Mouse (Mus musculus): ENCODE results near the gene Mef2a. TPM values are rescaled to one million over a fixed set of nuclear protein-coding genes. Genes with fewer than 3 reads are reported as not detected.

Mef2a gene
- polyA plus RNA-seq, 1 experiment from 2014 or later = 144 TPM

GRCm38 (mm10) chr7:67222220-67222862 is 150.3 kb downstream of the Mef2a start, which contains the start of gene Lysmd4:
Lysmd4 (plus strand) TSS chr7:67222544.
- Histone ChIP-seq H3K9ac (ENCODE audit: low read length) (peak within 1 kb of the TSS; percentile 81), H3K27ac (replicated peaks in 1 of 2; ENCODE audit: control insufficient read depth in 1 of 2, insufficient read depth in 1 of 2, low read depth in 2 of 2, low read length in 2 of 2) (peak within 1 kb of the TSS; percentile 25 to 38; a peak in 1 of 4 replicates), H3K4me1 (ENCODE audit: control insufficient read depth in 2 of 2, insufficient read depth in 2 of 2, low read length in 2 of 2) (peaks cover 4 to 14% of the 10 kb centered on the region in 2 experiments; a peak in 3 of 4 replicates), H3K4me2 (ENCODE audit: low read length) (peak within 1 kb of the TSS; percentile 68), H3K36me3 (ENCODE audit: control insufficient read depth, insufficient read depth, low read length) (peaks cover 32% of the 10 kb centered on the region), H3K4me3 (ENCODE audit: control insufficient read depth in 1 of 2, insufficient read depth in 1 of 2, low read depth in 1 of 2, low read length in 2 of 2) (peak within 1 kb of the TSS; percentile 72 to 96), H3K9me3 (ENCODE audit: control insufficient read depth, low read length) (no peaks in the 10 kb centered on the region), H3K27me3 (ENCODE audit: control insufficient read depth, insufficient read depth, low read length) (no peaks in the 10 kb centered on the region)
- 4% methylated on average over 31 of the region's 31 CpGs for WGBS
- peak; percentile 94 for ATAC-seq (ENCODE audit: insufficient number of reproducible peaks, insufficient read depth, low FRiP score, low read depth)

GRCm38 (mm10) chr7:67217025-67217424 is 155.6 kb downstream of the Mef2a start:
- no peak overlapping the region for H3K27ac ChIP-seq (replicated peaks in 1 of 2; ENCODE audit: control insufficient read depth in 1 of 2, insufficient read depth in 1 of 2, low read depth in 2 of 2, low read length in 2 of 2)
- H3K4me3 ChIP-seq (ENCODE audit: control insufficient read depth in 1 of 2, insufficient read depth in 1 of 2, low read depth in 1 of 2, low read length in 2 of 2) = no peak overlapping the region
- H3K4me1 ChIP-seq (ENCODE audit: control insufficient read depth in 2 of 2, insufficient read depth in 2 of 2, low read length in 2 of 2) = peaks cover 11 to 13% of the 10 kb centered on the region in 2 experiments; a peak in 3 of 4 replicates
- H3K9me3 ChIP-seq (ENCODE audit: control insufficient read depth, low read length) = no peaks in the 10 kb centered on the region
- 68% methylated on average over 3 of the region's 3 CpGs for WGBS
- no peaks in the 10 kb centered on the region for H3K36me3 ChIP-seq (ENCODE audit: control insufficient read depth, insufficient read depth, low read length)
- H3K4me2 ChIP-seq (ENCODE audit: low read length) = no peak overlapping the region
- H3K27me3 ChIP-seq (ENCODE audit: control insufficient read depth, insufficient read depth, low read length) = no peaks in the 10 kb centered on the region
- no peak overlapping the region for H3K9ac ChIP-seq (ENCODE audit: low read length)
- no peak for ATAC-seq (ENCODE audit: insufficient number of reproducible peaks, insufficient read depth, low FRiP score, low read depth)

GRCm38 (mm10) chr7:67216351-67216750 is 156.3 kb downstream of the Mef2a start:
- WGBS = 38% methylated on average over 6 of the region's 6 CpGs
- Histone ChIP-seq H3K9ac (ENCODE audit: low read length) (no peak overlapping the region), H3K4me1 (ENCODE audit: control insufficient read depth in 2 of 2, insufficient read depth in 2 of 2, low read length in 2 of 2) (peaks cover 9 to 11% of the 10 kb centered on the region in 2 experiments; a peak in 3 of 4 replicates), H3K9me3 (ENCODE audit: control insufficient read depth, low read length) (no peaks in the 10 kb centered on the region), H3K4me2 (ENCODE audit: low read length) (no peak overlapping the region), H3K36me3 (ENCODE audit: control insufficient read depth, insufficient read depth, low read length) (no peaks in the 10 kb centered on the region), H3K27me3 (ENCODE audit: control insufficient read depth, insufficient read depth, low read length) (no peaks in the 10 kb centered on the region), H3K27ac (replicated peaks in 1 of 2; ENCODE audit: control insufficient read depth in 1 of 2, insufficient read depth in 1 of 2, low read depth in 2 of 2, low read length in 2 of 2) (no peak overlapping the region), H3K4me3 (ENCODE audit: control insufficient read depth in 1 of 2, insufficient read depth in 1 of 2, low read depth in 1 of 2, low read length in 2 of 2) (no peak overlapping the region)
- ATAC-seq (ENCODE audit: insufficient number of reproducible peaks, insufficient read depth, low FRiP score, low read depth) = no peak

- Histone ChIP-seq H3K4me1 (ENCODE audit: control insufficient read depth in 2 of 2, insufficient read depth in 2 of 2, low read length in 2 of 2) (peaks cover 11 to 25% of the 10 kb centered on the region in 2 experiments), H3K9me3 (ENCODE audit: control insufficient read depth, low read length) (no peaks in the 10 kb centered on the region), H3K9ac (ENCODE audit: low read length) (no peak overlapping the region), H3K4me3 (ENCODE audit: control insufficient read depth in 1 of 2, insufficient read depth in 1 of 2, low read depth in 1 of 2, low read length in 2 of 2) (no peak overlapping the region), H3K4me2 (ENCODE audit: low read length) (no peak overlapping the region), H3K27ac (replicated peaks in 1 of 2; ENCODE audit: control insufficient read depth in 1 of 2, insufficient read depth in 1 of 2, low read depth in 2 of 2, low read length in 2 of 2) (no peak overlapping the region), H3K36me3 (ENCODE audit: control insufficient read depth, insufficient read depth, low read length) (no peaks in the 10 kb centered on the region), H3K27me3 (ENCODE audit: control insufficient read depth, insufficient read depth, low read length) (no peaks in the 10 kb centered on the region)
- ATAC-seq (ENCODE audit: insufficient number of reproducible peaks, insufficient read depth, low FRiP score, low read depth) = no peak
- 76% methylated on average over 1 of the region's 1 CpGs for WGBS
These were observed 159.1 kb downstream of the Mef2a start for GRCm38 (mm10) chr7:67213589-67213988.

- Histone ChIP-seq H3K4me1 (ENCODE audit: control insufficient read depth in 2 of 2, insufficient read depth in 2 of 2, low read length in 2 of 2) (peaks cover 13 to 28% of the 10 kb centered on the region in 2 experiments), H3K36me3 (ENCODE audit: control insufficient read depth, insufficient read depth, low read length) (no peaks in the 10 kb centered on the region), H3K9ac (ENCODE audit: low read length) (no peak overlapping the region), H3K27ac (replicated peaks in 1 of 2; ENCODE audit: control insufficient read depth in 1 of 2, insufficient read depth in 1 of 2, low read depth in 2 of 2, low read length in 2 of 2) (no peak overlapping the region), H3K27me3 (ENCODE audit: control insufficient read depth, insufficient read depth, low read length) (no peaks in the 10 kb centered on the region), H3K9me3 (ENCODE audit: control insufficient read depth, low read length) (no peaks in the 10 kb centered on the region), H3K4me3 (ENCODE audit: control insufficient read depth in 1 of 2, insufficient read depth in 1 of 2, low read depth in 1 of 2, low read length in 2 of 2) (no peak overlapping the region), H3K4me2 (ENCODE audit: low read length) (no peak overlapping the region)
- WGBS = 74% methylated on average over 4 of the region's 4 CpGs
- ATAC-seq (ENCODE audit: insufficient number of reproducible peaks, insufficient read depth, low FRiP score, low read depth) = no peak
These were observed 160.7 kb downstream of the Mef2a start for GRCm38 (mm10) chr7:67211971-67212370.

GRCm38 (mm10) chr7:67211341-67211740 is 161.3 kb downstream of the Mef2a start:
- Histone ChIP-seq H3K4me1 (ENCODE audit: control insufficient read depth in 2 of 2, insufficient read depth in 2 of 2, low read length in 2 of 2) (peaks cover 12 to 23% of the 10 kb centered on the region in 2 experiments), H3K9me3 (ENCODE audit: control insufficient read depth, low read length) (no peaks in the 10 kb centered on the region), H3K27ac (replicated peaks in 1 of 2; ENCODE audit: control insufficient read depth in 1 of 2, insufficient read depth in 1 of 2, low read depth in 2 of 2, low read length in 2 of 2) (no peak overlapping the region), H3K36me3 (ENCODE audit: control insufficient read depth, insufficient read depth, low read length) (no peaks in the 10 kb centered on the region), H3K4me2 (ENCODE audit: low read length) (no peak overlapping the region), H3K4me3 (ENCODE audit: control insufficient read depth in 1 of 2, insufficient read depth in 1 of 2, low read depth in 1 of 2, low read length in 2 of 2) (no peak overlapping the region), H3K9ac (ENCODE audit: low read length) (no peak overlapping the region), H3K27me3 (ENCODE audit: control insufficient read depth, insufficient read depth, low read length) (no peaks in the 10 kb centered on the region)
- WGBS = 66% methylated on average over 6 of the region's 6 CpGs
- ATAC-seq (ENCODE audit: insufficient number of reproducible peaks, insufficient read depth, low FRiP score, low read depth) = no peak

GRCm38 (mm10) chr7:67210004-67210833 is 162.4 kb downstream of the Mef2a start:
- Histone ChIP-seq H3K9me3 (ENCODE audit: control insufficient read depth, low read length) (no peaks in the 10 kb centered on the region), H3K4me2 (ENCODE audit: low read length) (no peak overlapping the region), H3K4me1 (ENCODE audit: control insufficient read depth in 2 of 2, insufficient read depth in 2 of 2, low read length in 2 of 2) (peaks cover 8 to 18% of the 10 kb centered on the region in 2 experiments), H3K4me3 (ENCODE audit: control insufficient read depth in 1 of 2, insufficient read depth in 1 of 2, low read depth in 1 of 2, low read length in 2 of 2) (no peak overlapping the region), H3K27me3 (ENCODE audit: control insufficient read depth, insufficient read depth, low read length) (no peaks in the 10 kb centered on the region), H3K36me3 (ENCODE audit: control insufficient read depth, insufficient read depth, low read length) (no peaks in the 10 kb centered on the region), H3K27ac (replicated peaks in 1 of 2; ENCODE audit: control insufficient read depth in 1 of 2, insufficient read depth in 1 of 2, low read depth in 2 of 2, low read length in 2 of 2) (peak overlapping the region in 1 of 2 experiments; percentile 53; a peak in 1 of 4 replicates), H3K9ac (ENCODE audit: low read length) (no peak overlapping the region)
- 29% methylated on average over 6 of the region's 6 CpGs for WGBS
- no peak; the same call in 1 of the 2 replicates for ATAC-seq (ENCODE audit: insufficient number of reproducible peaks, insufficient read depth, low FRiP score, low read depth)
